Mouse (Mus musculus): ENCODE measurements at regions not wholly inside any gene's neighbourhood (a gene's known extent, or its start where the extent isn't known, plus 50 kb on each side); places are given as distances from the start of the nearest gene placed in this dataset.

GRCm38 (mm10) chr8:12151679-12152078 is 126.9 kb upstream of the A230072I06Rik start:
- H3K9ac ChIP-seq = no peak overlapping the region
- H3K4me1 ChIP-seq = 0 out of 2 replicates have a peak, but pooled peaks cover 9% of the 10 kb centered on the region
- no peak for ATAC-seq (ENCODE audit: insufficient number of reproducible peaks, low FRiP score, low TSS enrichment, low read depth)
- no peak overlapping the region for H3K27ac ChIP-seq (replicated peaks)
- H3K9me3 ChIP-seq (replicated peaks) = no peaks in the 10 kb centered on the region
- H3K36me3 ChIP-seq = no peaks in the 10 kb centered on the region
- WGBS = 32% methylated on average over 7 of the region's 7 CpGs
- H3K4me3 ChIP-seq (replicated peaks) = no peak overlapping the region
- H3K4me2 ChIP-seq (replicated peaks) = no peak overlapping the region
- H3K27me3 ChIP-seq = 0 out of 2 replicates have a peak, but pooled peaks cover 4% of the 10 kb centered on the region

- 66% methylated on average over 9 of the region's 9 CpGs for WGBS
- ATAC-seq (ENCODE audit: insufficient number of reproducible peaks, low FRiP score, low TSS enrichment, low read depth) = no peak
- H3K4me2 ChIP-seq (replicated peaks) = no peak overlapping the region
- no peak overlapping the region for H3K9ac ChIP-seq
- H3K4me3 ChIP-seq (replicated peaks) = no peak overlapping the region
- 0 out of 2 replicates have a peak, but pooled peaks cover 4% of the 10 kb centered on the region for H3K27me3 ChIP-seq
- no peak overlapping the region for H3K27ac ChIP-seq (replicated peaks)
- no peaks in the 10 kb centered on the region for H3K36me3 ChIP-seq
- H3K4me1 ChIP-seq = 0 out of 2 replicates have a peak, but pooled peaks cover 9% of the 10 kb centered on the region
- no peaks in the 10 kb centered on the region for H3K9me3 ChIP-seq (replicated peaks)
Measured at GRCm38 (mm10) chr8:12152825-12153224, 125.8 kb upstream of the A230072I06Rik start.

GRCm38 (mm10) chr8:12156893-12157292 is 121.7 kb upstream of the A230072I06Rik start:
- no peak for ATAC-seq (ENCODE audit: insufficient number of reproducible peaks, low FRiP score, low TSS enrichment, low read depth)
- Histone ChIP-seq H3K4me1 (0 out of 2 replicates have a peak, but pooled peaks cover 5% of the 10 kb centered on the region), H3K9ac (no peak overlapping the region), H3K36me3 (no peaks in the 10 kb centered on the region), H3K27ac (replicated peaks) (no peak overlapping the region), H3K9me3 (replicated peaks) (no peaks in the 10 kb centered on the region), H3K27me3 (peaks cover 4% of the 10 kb centered on the region; the same call in 1 of the 2 replicates), H3K4me2 (replicated peaks) (no peak overlapping the region), H3K4me3 (replicated peaks) (no peak overlapping the region)
- WGBS = 81% methylated on average over 1 of the region's 1 CpGs

GRCm38 (mm10) chr8:12158188-12158587 is 120.4 kb upstream of the A230072I06Rik start:
- Histone ChIP-seq H3K4me2 (replicated peaks) (no peak overlapping the region), H3K9ac (no peak overlapping the region), H3K27me3 (peaks cover 4% of the 10 kb centered on the region; the same call in 1 of the 2 replicates), H3K4me1 (peaks cover 7% of the 10 kb centered on the region; the same call in 1 of the 2 replicates), H3K36me3 (no peaks in the 10 kb centered on the region), H3K4me3 (replicated peaks) (no peak overlapping the region), H3K9me3 (replicated peaks) (no peaks in the 10 kb centered on the region), H3K27ac (replicated peaks) (no peak overlapping the region)
- ATAC-seq (ENCODE audit: insufficient number of reproducible peaks, low FRiP score, low TSS enrichment, low read depth) = no peak
- WGBS = 74% methylated on average over 9 of the region's 9 CpGs

GRCm38 (mm10) chr8:12162921-12163705 is 115.5 kb upstream of the A230072I06Rik start:
- Histone ChIP-seq H3K27ac (replicated peaks) (no peak overlapping the region), H3K4me2 (replicated peaks) (peak overlapping the region; percentile 40), H3K36me3 (no peaks in the 10 kb centered on the region), H3K4me3 (replicated peaks) (peak overlapping the region; percentile 13), H3K9ac (no peak overlapping the region), H3K4me1 (peaks cover 10% of the 10 kb centered on the region; the same call in 1 of the 2 replicates), H3K27me3 (peaks cover 16% of the 10 kb centered on the region), H3K9me3 (replicated peaks) (no peaks in the 10 kb centered on the region)
- WGBS = 10% methylated on average over 22 of the region's 22 CpGs
- no peak for ATAC-seq (ENCODE audit: insufficient number of reproducible peaks, low FRiP score, low TSS enrichment, low read depth)

GRCm38 (mm10) chr8:12165487-12166152 is 113.0 kb upstream of the A230072I06Rik start:
- Histone ChIP-seq H3K4me1 (peaks cover 10% of the 10 kb centered on the region; the same call in 1 of the 2 replicates), H3K27ac (replicated peaks) (no peak overlapping the region), H3K4me3 (replicated peaks) (no peak overlapping the region), H3K9me3 (replicated peaks) (no peaks in the 10 kb centered on the region), H3K36me3 (no peaks in the 10 kb centered on the region), H3K9ac (no peak overlapping the region), H3K4me2 (replicated peaks) (no peak overlapping the region), H3K27me3 (peaks cover 16% of the 10 kb centered on the region)
- 64% methylated on average over 23 of the region's 23 CpGs for WGBS
- ATAC-seq (ENCODE audit: insufficient number of reproducible peaks, low FRiP score, low TSS enrichment, low read depth) = no peak

GRCm38 (mm10) chr8:12171788-12172187 is 106.8 kb upstream of the A230072I06Rik start:
- ATAC-seq (ENCODE audit: insufficient number of reproducible peaks, low FRiP score, low TSS enrichment, low read depth) = no peak
- peaks cover 6% of the 10 kb centered on the region; the same call in 1 of the 2 replicates for H3K27me3 ChIP-seq
- no peak overlapping the region for H3K9ac ChIP-seq
- H3K9me3 ChIP-seq (replicated peaks) = no peaks in the 10 kb centered on the region
- H3K4me2 ChIP-seq (replicated peaks) = no peak overlapping the region
- no peak overlapping the region for H3K27ac ChIP-seq (replicated peaks)
- H3K4me1 ChIP-seq = no peaks in the 10 kb centered on the region
- H3K4me3 ChIP-seq (replicated peaks) = no peak overlapping the region
- no peaks in the 10 kb centered on the region for H3K36me3 ChIP-seq
- WGBS = 85% methylated on average over 12 of the region's 12 CpGs

GRCm38 (mm10) chr8:12175496-12175895 is 103.1 kb upstream of the A230072I06Rik start:
- Histone ChIP-seq H3K36me3 (no peaks in the 10 kb centered on the region), H3K9me3 (replicated peaks) (no peaks in the 10 kb centered on the region), H3K4me1 (no peaks in the 10 kb centered on the region), H3K27me3 (peaks cover 6% of the 10 kb centered on the region), H3K27ac (replicated peaks) (no peak overlapping the region), H3K4me2 (replicated peaks) (no peak overlapping the region), H3K9ac (no peak overlapping the region), H3K4me3 (replicated peaks) (no peak overlapping the region)
- 73% methylated on average over 13 of the region's 13 CpGs for WGBS
- ATAC-seq (ENCODE audit: insufficient number of reproducible peaks, low FRiP score, low TSS enrichment, low read depth) = no peak

GRCm38 (mm10) chr8:12184666-12185065 is 94.0 kb upstream of the A230072I06Rik start:
- no peak for ATAC-seq (ENCODE audit: insufficient number of reproducible peaks, low FRiP score, low TSS enrichment, low read depth)
- Histone ChIP-seq H3K36me3 (no peaks in the 10 kb centered on the region), H3K9ac (no peak overlapping the region), H3K4me3 (replicated peaks) (no peak overlapping the region), H3K27ac (replicated peaks) (no peak overlapping the region), H3K27me3 (peaks cover 3% of the 10 kb centered on the region; the same call in 1 of the 2 replicates), H3K9me3 (replicated peaks) (no peaks in the 10 kb centered on the region), H3K4me1 (no peaks in the 10 kb centered on the region), H3K4me2 (replicated peaks) (no peak overlapping the region)
- 75% methylated on average over 4 of the region's 4 CpGs for WGBS

- no peak overlapping the region for H3K9ac ChIP-seq
- WGBS = 88% methylated on average over 3 of the region's 3 CpGs
Measured at GRCm38 (mm10) chr8:12187366-12187765, 91.3 kb upstream of the A230072I06Rik start.

GRCm38 (mm10) chr8:12188451-12188850 is 90.2 kb upstream of the A230072I06Rik start:
- no peak for ATAC-seq (ENCODE audit: insufficient number of reproducible peaks, low FRiP score, low TSS enrichment, low read depth)
- Histone ChIP-seq H3K9ac (no peak overlapping the region), H3K4me2 (replicated peaks) (no peak overlapping the region), H3K4me1 (no peaks in the 10 kb centered on the region), H3K4me3 (replicated peaks) (no peak overlapping the region), H3K27me3 (no peaks in the 10 kb centered on the region), H3K9me3 (replicated peaks) (no peaks in the 10 kb centered on the region), H3K27ac (replicated peaks) (no peak overlapping the region), H3K36me3 (no peaks in the 10 kb centered on the region)
- WGBS = 80% methylated on average over 5 of the region's 5 CpGs

More at GRCm38 (mm10) chr8:12187366-12187765, 91.3 kb upstream of the A230072I06Rik start:
- Histone ChIP-seq H3K36me3 (no peaks in the 10 kb centered on the region), H3K4me2 (replicated peaks) (no peak overlapping the region), H3K4me1 (no peaks in the 10 kb centered on the region), H3K27ac (replicated peaks) (no peak overlapping the region), H3K4me3 (replicated peaks) (no peak overlapping the region), H3K27me3 (peaks cover 3% of the 10 kb centered on the region; the same call in 1 of the 2 replicates), H3K9me3 (replicated peaks) (no peaks in the 10 kb centered on the region)
- ATAC-seq (ENCODE audit: insufficient number of reproducible peaks, low FRiP score, low TSS enrichment, low read depth) = no peak

Measured in embryonic facial prominence, embryonic 15.5 days (tissue).